Mouse (Mus musculus) myocyte (in vitro differentiated cells): ENCODE measurements around the gene Dgke. TPM values are rescaled to one million over a fixed set of nuclear protein-coding genes. Genes with fewer than 3 reads are reported as not detected.

Source experiments
- H3K27me3 ChIP-seq: one replicate; pipeline ENCODE4 v1.6.1; 2011; ENCODE audit not compliant: control insufficient read depth, insufficient read depth, insufficient read length
- H3K36me3 ChIP-seq: one replicate; pipeline ENCODE4 v1.6.1; 2011; ENCODE audit not compliant: control insufficient read depth, insufficient read depth
- H3K4me2 ChIP-seq: one replicate; pipeline ENCODE4 v1.6.1; 2011; ENCODE audit warnings: low read depth, control low read depth
- H3K4me3 ChIP-seq: one replicate; pipeline ENCODE4 v1.5.1; 2011; ENCODE audit warnings: mild to moderate bottlenecking, control low read depth, moderate library complexity
- H3K79me2 ChIP-seq: one replicate; pipeline ENCODE4 v1.6.1; 2011; ENCODE audit not compliant: control insufficient read depth, insufficient read depth
- H3ac ChIP-seq: one replicate; pipeline ENCODE4 v1.6.1; 2011; ENCODE audit not compliant: control insufficient read depth, insufficient read length
- CEBPB ChIP-seq: IDR thresholded peaks from 2 replicates; pipeline ENCODE4 v1.6.1; 2011; ENCODE audit warnings: mild to moderate bottlenecking, moderate library complexity; ENCODE audit not compliant: poor library complexity, insufficient read depth, severe bottlenecking
- E2F4 ChIP-seq: IDR thresholded peaks from one replicate; pipeline ENCODE4 v1.6.1; 2011; ENCODE audit warnings: mild to moderate bottlenecking, control low read depth, moderate library complexity; ENCODE audit not compliant: insufficient read depth
- MAX ChIP-seq: IDR thresholded peaks from one replicate; pipeline ENCODE4 v1.6.1; 2011; ENCODE audit warnings: low read depth, mild to moderate bottlenecking, control low read depth
- MYOD1 ChIP-seq, 3 experiments: IDR thresholded peaks; one replicate each; pipeline ENCODE4 v1.6.1; 2011; ENCODE audit warnings: control low read depth in 2 of 3, low read depth in 2 of 3, mild to moderate bottlenecking in 2 of 3, moderate library complexity in 1 of 3; ENCODE audit not compliant: insufficient read length in 2 of 3, control insufficient read depth in 1 of 3
- MYOG ChIP-seq, 3 experiments: IDR thresholded peaks; one replicate each; pipeline ENCODE4 v1.6.1; 2011; ENCODE audit warnings: control low read depth in 2 of 3, low read depth in 2 of 3, mild to moderate bottlenecking in 2 of 3; ENCODE audit not compliant: insufficient read length in 2 of 3, control insufficient read depth in 1 of 3, insufficient read depth in 1 of 3
- POLR2A ChIP-seq: IDR thresholded peaks from one replicate; pipeline ENCODE4 v1.6.1; 2011; ENCODE audit warnings: low read depth, mild to moderate bottlenecking, control low read depth, moderate library complexity; ENCODE audit not compliant: insufficient read length
- POLR2AphosphoS2 ChIP-seq: IDR thresholded peaks from one replicate; pipeline ENCODE4 v1.6.1; 2011; ENCODE audit warnings: low read depth, control low read depth; ENCODE audit not compliant: insufficient read length
- REST ChIP-seq: IDR thresholded peaks from one replicate; pipeline ENCODE4 v1.6.1; 2011; ENCODE audit warnings: mild to moderate bottlenecking, control low read depth, moderate library complexity; ENCODE audit not compliant: insufficient read depth, insufficient read length
- SRF ChIP-seq: IDR thresholded peaks from one replicate; pipeline ENCODE4 v1.6.1; 2011; ENCODE audit warnings: low read depth; ENCODE audit not compliant: control insufficient read depth, insufficient read length
- TCF12 ChIP-seq: IDR thresholded peaks from one replicate; pipeline ENCODE4 v1.6.1; 2011; ENCODE audit warnings: mild to moderate bottlenecking, control low read depth; ENCODE audit not compliant: poor library complexity, insufficient read depth, severe bottlenecking
- TCF3 ChIP-seq: IDR thresholded peaks from one replicate; pipeline ENCODE4 v1.6.1; 2011; ENCODE audit warnings: low read depth, control low read depth; ENCODE audit not compliant: insufficient read length
- USF1 ChIP-seq: IDR thresholded peaks from one replicate; pipeline ENCODE4 v1.6.1; 2011; ENCODE audit warnings: low read depth, mild to moderate bottlenecking, control low read depth, moderate library complexity
- polyA plus RNA-seq: library from polyadenylated mRNA; unstranded; fragments of >200 nt; fragmentation: generic; extraction: Trizol; gene quantifications from one replicate; pipeline ENCODE4 v1.2.1, GENCODE M21; 2012; ENCODE audit warnings: missing spikeins

Dgke gene
- polyA plus RNA-seq, 1 experiment = 1.5 TPM

DNA sequence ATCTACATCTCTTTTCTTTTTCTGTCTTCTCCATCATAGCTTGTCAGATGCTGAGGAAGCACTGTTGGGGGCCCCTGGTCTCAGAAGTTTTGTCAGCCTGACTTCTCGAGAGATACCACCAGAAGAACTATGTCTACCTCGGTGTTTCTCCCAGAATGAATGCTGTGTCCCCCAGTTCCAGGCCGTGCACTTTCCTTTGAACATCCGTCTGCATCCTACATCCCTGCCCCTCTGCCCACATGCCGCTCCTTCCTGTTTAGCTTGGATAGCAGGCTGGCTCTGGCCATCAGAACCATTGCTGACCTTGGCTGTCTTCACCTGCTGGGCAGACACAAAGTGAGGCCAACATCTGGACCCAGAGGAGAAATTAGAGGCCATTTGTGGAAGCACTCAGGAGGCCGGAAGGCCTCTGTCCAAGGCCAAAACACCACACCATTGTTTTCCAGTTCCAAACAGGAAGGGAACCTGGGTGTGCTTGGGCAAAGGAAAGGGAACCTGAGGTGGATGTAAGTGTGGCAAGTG, 712 bp upstream of the Dgke start:
- Histone ChIP-seq H3K4me3 (no peak overlapping the region), H3K36me3 (no peaks in the 10 kb centered on the region), H3K4me2 (no peak overlapping the region), H3K27me3 (no peaks in the 10 kb centered on the region), H3K79me2 (no peaks in the 10 kb centered on the region), H3ac (no peak overlapping the region)
- no peak for TF ChIP-seq USF1
- TF ChIP-seq MAX = no peak
- TF ChIP-seq E2F4 = no peak

DNA sequence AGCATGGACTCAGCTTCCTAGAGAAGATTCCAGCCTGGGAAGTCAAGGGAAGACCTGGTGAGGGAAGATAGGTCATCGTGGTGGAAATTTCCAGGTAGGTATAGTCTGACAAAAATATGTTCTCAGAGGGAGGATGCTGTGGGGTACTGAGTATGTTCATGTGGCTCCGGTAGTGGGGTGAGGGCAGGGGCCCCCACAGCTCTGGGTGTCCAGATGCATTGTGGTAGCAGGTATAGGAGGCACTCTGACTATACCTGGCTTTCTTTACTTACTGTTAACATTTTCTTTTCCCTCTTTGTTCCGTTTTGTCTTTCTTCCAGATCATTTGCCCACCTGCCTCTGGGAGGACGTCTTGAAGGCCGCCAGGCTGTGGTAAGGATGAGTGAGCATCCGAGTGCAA, 524 bp downstream of the Dgke start:
- H3K27me3 ChIP-seq = no peaks in the 10 kb centered on the region
- no peak overlapping the region for H3K4me2 ChIP-seq
- H3K4me3 ChIP-seq = no peak overlapping the region
- no peaks in the 10 kb centered on the region for H3K36me3 ChIP-seq
- TF ChIP-seq MYOD1 (IDR thresholded peaks at IDR 0.05; ENCODE audit: control insufficient read depth in 1 of 3, insufficient read length in 2 of 3, low read depth in 2 of 3) (no peak), SRF (no peak), MYOG (IDR thresholded peaks at IDR 0.05; ENCODE audit: control insufficient read depth in 1 of 3, insufficient read depth in 1 of 3, insufficient read length in 2 of 3, low read depth in 2 of 3) (no peak), REST (no peak), TCF3 (no peak), TCF12 (no peak), USF1 (no peak), POLR2AphosphoS2 (no peak), CEBPB (no peak), POLR2A (no peak), MAX (no peak)
- H3K79me2 ChIP-seq = no peaks in the 10 kb centered on the region
- no peak overlapping the region for H3ac ChIP-seq

GRCm38 (mm10) chr11:89065297-89065696, 1.4 kb downstream of the Dgke start:
- TF ChIP-seq E2F4 (no peak), MYOG (IDR thresholded peaks at IDR 0.05; ENCODE audit: control insufficient read depth in 1 of 3, insufficient read depth in 1 of 3, insufficient read length in 2 of 3, low read depth in 2 of 3) (no peak), TCF3 (no peak), REST (no peak), POLR2AphosphoS2 (no peak), POLR2A (no peak), MYOD1 (IDR thresholded peaks at IDR 0.05; ENCODE audit: control insufficient read depth in 1 of 3, insufficient read length in 2 of 3, low read depth in 2 of 3) (no peak), USF1 (no peak)
- no peak overlapping the region for H3K4me2 ChIP-seq

GRCm38 (mm10) chr11:89064312-89064711, 2.3 kb downstream of the Dgke start:
- TF ChIP-seq CEBPB (no peak), REST (no peak), MYOG (IDR thresholded peaks at IDR 0.05; ENCODE audit: control insufficient read depth in 1 of 3, insufficient read depth in 1 of 3, insufficient read length in 2 of 3, low read depth in 2 of 3) (no peak)
- H3K4me2 ChIP-seq = no peak overlapping the region
- H3ac ChIP-seq = no peak overlapping the region
- no peaks in the 10 kb centered on the region for H3K79me2 ChIP-seq
- no peak overlapping the region for H3K4me3 ChIP-seq
- no peaks in the 10 kb centered on the region for H3K27me3 ChIP-seq
- no peaks in the 10 kb centered on the region for H3K36me3 ChIP-seq

More at GRCm38 (mm10) chr11:89065297-89065696, 1.4 kb downstream of the Dgke start:
- Histone ChIP-seq H3K4me3 (no peak overlapping the region), H3K27me3 (no peaks in the 10 kb centered on the region), H3ac (no peak overlapping the region), H3K36me3 (no peaks in the 10 kb centered on the region), H3K79me2 (no peaks in the 10 kb centered on the region)

- peaks cover 6% of the 10 kb centered on the region for H3K79me2 ChIP-seq
- H3K4me3 ChIP-seq = peak overlapping the region; percentile 66
- H3K4me2 ChIP-seq = no peak overlapping the region
- no peak for TF ChIP-seq REST
- TF ChIP-seq E2F4 = no peak
- TF ChIP-seq MAX = no peak
- TF ChIP-seq USF1 = no peak
- TF ChIP-seq SRF = no peak
- TF ChIP-seq TCF3 = no peak
- TF ChIP-seq CEBPB = no peak
- no peak for TF ChIP-seq MYOD1 (IDR thresholded peaks at IDR 0.05; ENCODE audit: control insufficient read depth in 1 of 3, insufficient read length in 2 of 3, low read depth in 2 of 3)
- no peak for TF ChIP-seq TCF12
- no peak for TF ChIP-seq POLR2A
- no peak for TF ChIP-seq MYOG (IDR thresholded peaks at IDR 0.05; ENCODE audit: control insufficient read depth in 1 of 3, insufficient read depth in 1 of 3, insufficient read length in 2 of 3, low read depth in 2 of 3)
- no peak for TF ChIP-seq POLR2AphosphoS2
- no peaks in the 10 kb centered on the region for H3K27me3 ChIP-seq
- H3K36me3 ChIP-seq = no peaks in the 10 kb centered on the region
- H3ac ChIP-seq = no peak overlapping the region
Observed at GRCm38 (mm10) chr11:89061362-89061761, 5.3 kb downstream of the Dgke start.
